Mouse (Mus musculus) ES-CJ7 (cell line): ENCODE measurements around the gene Cog5.

Experiments used
- DNase-seq: peaks from one replicate; pipeline ENCODE4 v3.0.0; 2011; ENCODE audit warnings: low read depth, low spot score

The Cog5 gene

DNA sequence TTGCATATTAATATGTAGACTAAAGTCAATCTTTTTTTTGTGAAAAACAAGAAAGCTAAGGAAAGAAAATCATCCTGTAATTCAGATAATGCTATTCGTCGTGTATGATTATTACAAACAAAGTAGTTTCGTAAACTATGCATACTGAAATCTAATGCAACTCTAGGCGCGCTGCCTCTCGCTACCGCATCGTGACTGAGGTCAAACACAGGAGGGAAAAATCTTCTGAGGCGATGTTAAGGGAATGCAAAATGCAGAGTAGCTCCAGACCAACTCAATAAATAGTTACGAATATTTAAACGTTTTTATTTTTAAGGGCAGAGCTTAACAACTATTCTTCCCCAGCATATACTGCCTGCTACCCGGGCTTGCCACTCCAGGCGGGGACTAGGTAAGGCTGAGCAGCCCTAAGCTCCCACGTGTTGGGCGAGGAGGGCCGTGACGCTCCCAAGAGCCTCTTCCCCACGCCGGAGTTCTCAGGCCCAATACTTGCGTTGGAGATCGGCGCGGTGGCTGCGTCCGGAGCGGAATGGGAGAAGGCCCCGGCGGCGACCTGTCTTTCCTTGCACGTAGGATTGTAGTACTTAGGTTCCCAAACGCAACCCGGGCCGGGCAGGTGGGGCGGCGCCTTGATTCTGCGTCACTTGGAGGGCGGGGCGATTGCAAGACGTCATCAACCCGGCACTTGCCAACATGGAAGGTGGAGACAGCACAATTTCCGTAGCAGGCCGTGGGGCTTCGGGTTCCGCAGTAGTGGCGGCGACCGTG is at the start of gene Cog5, which contains the start of gene Dus4l:
Cog5 (plus strand) TSS at position 673 of the 768 bp plus-strand sequence.
Dus4l (minus strand) TSS at position 630 of the 768 bp plus-strand sequence.
- DNase-seq = peak; percentile 94

DNA sequence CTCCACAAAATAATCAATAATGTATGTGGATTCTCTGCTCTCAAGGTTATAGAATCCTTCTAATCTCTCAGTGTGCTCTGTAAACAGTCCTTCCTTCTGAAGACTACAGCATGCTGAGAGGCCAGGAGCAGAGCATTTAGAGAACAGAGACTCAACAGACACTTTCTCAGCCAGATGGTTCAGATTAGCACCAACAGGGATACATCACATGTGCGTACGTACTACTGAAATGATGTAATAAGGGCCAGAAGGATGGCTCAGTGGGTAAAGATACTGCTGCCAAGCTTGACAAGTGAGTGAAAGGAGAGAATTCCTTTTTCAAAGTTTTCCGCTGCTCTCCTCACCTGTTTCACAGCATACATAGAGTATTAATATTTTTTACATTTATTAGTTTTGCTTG is 49.8 kb upstream of the Cog5 start:
- no peak for DNase-seq

DNA sequence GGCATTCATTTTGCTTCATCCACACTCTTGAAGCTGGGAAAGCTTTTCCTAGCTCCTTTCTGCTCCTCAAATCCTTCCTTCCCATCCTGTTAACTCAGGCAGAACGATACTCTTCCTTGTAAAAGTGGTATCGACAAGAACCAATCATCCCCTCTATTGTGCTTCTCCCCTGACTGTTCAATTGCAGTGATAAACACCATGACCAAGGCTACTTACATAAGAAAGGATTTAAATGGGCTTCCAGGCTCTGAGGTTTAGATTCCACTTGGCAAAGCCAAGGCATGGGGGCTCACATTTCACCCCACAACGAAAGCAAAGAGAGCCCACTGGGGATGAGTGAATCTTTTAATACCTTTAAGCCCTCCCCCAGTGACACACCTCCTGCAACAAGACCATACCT is 46.5 kb upstream of the Cog5 start:
- DNase-seq = peak; percentile 86

DNA sequence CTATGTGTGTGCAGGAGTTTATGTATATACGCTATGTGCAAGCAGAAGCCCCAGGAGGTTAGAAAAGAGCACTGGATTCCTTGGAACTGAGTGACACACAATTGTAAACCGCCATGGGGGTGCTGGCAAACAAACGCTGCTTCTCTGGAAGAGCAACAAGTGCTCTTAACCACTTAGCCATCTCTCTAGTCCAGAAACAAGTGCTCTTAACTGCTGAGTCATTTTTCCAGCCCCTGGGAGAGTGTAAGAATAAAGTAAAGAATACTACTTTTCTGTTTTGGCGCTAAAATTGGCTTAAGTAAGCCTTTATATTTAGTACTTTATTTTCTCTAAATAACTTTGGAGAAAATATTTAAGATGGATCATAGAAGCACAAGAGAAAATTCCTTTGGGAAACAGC is 41.3 kb upstream of the Cog5 start:
- no peak for DNase-seq

DNA sequence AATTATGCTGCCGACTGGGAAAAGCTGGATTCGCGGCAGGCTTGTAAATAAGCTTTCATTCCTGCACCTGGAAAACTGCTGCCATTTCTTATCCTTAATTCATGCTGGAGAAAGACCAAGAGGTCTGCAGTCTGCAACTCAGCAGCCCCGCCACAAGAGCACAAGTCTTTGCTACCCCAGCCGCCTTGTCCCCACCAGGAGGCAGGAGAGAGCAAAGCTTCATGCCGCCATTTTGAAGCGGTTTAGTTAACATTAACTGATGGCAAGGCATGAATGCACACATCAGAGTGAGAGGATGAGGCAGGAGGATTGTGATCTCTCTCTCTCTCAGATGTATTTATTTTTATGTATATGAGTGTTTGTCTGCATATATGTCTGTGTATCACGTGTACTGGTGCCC is 34.6 kb upstream of the Cog5 start:
- peak; percentile 60 for DNase-seq

DNA sequence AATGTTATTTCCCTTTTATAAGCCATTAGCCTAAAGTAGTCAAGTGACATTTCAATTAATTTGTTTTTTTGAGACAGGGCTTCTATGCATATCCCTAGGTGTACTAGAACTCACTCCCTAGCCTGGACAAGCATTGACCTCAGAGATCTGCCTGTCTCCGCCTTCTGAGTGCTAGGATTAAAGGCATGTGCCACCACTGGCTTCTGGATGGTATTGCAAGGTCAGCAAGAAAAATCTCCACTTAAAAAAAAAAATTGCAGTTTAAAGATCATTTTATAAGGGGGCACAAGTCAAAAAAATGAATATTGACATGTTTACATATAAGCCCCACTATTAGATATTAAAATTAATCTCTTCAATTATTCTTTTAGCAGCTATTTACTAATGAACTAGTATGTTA is 29.7 kb upstream of the Cog5 start:
- no peak for DNase-seq

DNA sequence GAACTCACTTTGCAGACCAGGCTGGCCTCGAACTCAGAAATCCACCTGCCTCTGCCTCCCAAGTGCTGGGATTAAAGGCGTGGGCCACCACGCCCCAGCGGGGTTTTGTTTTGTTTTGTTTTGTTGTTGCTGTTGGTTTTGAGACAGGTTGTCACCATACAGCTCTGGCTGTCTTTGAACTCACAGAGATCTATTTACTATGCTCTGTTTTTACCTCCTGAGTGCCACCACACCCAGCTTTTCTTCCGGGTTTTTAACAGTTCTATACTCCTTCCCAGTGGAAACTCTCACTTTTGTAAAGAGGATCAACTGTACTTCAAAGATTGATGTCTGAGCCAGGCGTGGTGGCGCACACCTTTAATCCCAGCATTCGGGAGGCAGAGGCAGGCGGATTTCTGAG is 26.3 kb upstream of the Cog5 start:
- peak; percentile 39 for DNase-seq

DNA sequence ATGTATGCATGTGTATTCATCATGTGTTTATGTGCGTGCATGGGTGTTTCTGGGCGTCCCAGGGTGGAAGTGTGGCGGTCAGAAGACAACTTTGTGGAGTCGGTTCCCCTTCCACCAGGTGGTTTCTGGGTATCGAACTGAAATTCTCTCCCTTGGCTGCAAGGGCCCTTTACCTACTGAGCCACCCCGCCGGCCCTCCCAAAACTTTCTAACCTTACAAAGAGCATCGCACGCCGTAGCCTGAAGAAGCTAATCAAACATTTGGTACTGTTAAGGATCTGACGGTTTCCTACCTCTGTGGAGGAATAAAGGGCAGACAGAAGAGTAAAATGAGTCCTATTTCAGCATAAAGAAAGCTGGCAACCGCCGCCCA is 20.7 kb upstream of the Cog5 start:
- peak; percentile 30 for DNase-seq

DNA sequence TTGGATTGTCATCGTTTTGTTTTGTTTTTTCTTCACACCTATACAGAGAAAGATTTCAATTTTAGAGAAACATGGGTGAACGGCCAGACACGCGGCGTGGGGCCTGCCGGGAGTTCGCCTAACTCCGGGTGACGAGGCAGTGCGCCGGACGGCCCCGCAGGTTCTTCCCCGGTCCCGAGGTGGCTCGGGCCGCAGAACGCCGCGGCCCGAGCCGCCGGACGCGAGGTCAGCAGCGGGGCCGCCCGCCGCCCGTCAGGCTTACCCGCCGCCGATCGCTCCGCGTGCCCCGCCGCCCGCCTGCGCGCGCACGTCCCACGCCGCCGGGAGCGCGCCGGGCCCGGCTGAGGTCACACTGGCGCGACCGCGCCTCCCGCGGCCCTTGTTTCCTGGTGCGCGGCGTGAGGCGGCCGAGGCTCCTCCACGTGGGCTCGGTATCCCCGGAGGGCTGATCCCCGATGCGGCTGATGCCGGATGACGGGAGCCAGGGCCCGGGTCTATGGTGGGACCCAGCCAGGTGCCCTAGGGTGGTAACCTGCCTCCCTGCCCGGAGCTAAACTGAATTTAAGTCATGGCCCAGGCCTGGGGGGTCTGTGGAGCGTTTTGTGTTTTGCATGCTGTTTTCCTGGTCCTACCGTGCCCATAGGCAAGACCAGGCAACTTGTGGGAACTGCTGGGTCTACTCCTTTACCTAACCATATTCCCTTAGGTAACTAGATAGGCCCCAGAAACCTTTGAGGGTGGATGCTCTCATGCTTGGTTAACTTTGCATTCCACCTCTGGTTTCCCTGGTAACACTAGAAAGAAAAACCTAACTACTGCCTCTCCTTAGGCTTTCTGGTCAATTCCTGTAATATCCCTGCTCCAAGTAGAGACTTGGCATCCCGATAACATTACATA is 20.1 kb upstream of the Cog5 start, which contains the start of gene Bcap29:
Bcap29 (minus strand) TSS at position 316 of the 897 bp plus-strand sequence.
- DNase-seq = peak; percentile 56

DNA sequence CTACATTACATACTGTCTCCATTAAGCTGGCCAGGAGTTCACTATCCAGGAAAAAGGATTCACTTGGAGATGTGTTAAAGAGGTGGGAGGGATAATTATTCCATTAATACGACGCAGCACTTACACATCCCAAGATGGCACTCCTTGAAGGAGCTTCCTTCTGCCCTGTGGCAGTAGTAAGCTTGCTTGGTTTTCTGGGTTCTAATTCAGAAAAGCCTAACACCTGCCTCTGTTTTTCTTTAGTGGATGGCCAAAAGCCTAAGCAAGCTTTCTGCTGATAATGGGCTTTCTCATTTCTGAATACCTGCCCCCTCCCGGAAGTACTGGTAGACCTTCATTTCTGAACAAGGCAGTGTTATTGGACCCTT is 19.4 kb upstream of the Cog5 start:
- DNase-seq = no peak

DNA sequence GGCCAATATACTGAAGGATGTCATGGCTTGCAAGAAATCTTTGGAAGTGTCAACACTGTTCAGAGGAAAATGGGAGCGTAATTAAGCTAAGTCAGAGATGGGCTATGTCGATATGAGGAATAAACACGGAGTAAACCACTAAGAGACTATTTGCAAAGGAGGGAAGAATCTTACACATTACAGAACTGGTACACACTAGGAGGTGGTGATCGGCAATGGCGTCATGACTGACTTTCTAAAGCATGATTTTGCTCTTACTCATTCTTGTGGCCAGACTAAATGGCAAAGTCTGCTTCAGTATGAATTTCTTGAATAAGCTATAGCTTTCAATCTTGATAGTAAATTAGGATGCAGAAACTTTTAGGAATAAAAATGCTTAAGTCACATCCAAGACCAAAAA is 1.1 kb upstream of the Cog5 start:
- no peak for DNase-seq

DNA sequence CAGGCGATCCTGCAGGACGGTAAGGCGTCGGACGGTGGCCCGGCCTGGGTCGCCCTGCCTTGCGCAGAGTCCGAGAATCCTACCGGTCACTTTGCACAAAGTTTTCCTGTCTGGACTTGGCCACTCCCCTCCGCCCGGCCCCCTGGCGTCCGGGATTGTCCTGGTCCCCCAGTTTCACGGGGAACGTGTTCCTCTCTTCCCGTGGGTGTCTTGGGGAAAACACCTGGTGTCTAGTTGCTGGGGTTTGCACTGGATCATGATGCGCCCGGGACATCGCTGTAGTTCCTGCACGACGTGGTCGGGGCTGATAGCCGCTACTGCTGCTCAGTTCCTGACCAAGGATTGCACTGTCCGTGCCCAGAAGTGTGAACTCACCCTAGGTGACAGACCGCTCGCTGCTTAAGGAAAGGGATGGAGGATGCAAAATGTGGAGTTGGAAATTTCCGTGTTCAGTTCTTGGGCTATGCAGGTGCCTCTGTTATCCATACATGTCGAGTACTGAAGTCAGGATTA is 352 bp downstream of the Cog5 start:
- no peak for DNase-seq

DNA sequence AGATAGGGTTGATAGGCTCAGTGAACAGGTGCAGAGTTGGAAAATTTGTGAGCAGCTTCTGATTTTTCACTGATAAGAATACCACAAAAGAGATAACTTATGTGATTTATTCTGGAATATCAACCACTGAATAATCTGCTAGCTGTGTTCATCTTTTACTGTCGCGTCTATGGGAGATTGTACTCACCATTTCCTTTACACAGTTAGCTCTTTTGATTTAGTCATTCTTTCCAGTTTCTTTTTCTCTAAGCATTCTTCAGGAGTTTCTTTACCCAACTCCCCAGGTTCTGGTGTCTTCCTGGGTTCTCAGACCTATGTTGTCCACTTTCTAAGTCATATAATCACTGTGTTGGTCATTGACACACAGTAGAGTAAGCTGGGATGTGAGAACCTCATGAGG is 2.2 kb downstream of the Cog5 start:
- no peak for DNase-seq

DNA sequence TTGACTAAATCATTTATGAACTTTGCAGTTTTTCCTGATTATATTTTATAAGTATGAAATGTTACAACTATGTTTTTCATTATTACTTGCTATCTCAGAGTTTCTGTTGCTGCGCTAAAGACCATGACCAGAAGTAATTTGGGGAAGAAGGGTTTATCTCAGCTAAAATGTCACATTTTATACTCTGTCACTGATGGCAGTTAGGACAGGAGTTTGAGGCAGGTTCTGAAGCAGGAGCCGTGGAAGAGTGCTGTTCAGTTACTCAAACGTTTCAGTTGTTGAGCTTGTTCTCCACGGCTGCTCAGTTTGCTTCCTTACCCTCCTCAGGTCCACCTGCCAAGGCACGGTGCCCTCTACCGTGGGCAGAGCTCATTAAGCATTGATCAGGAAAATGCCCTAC is 11.3 kb downstream of the Cog5 start:
- DNase-seq = no peak

DNA sequence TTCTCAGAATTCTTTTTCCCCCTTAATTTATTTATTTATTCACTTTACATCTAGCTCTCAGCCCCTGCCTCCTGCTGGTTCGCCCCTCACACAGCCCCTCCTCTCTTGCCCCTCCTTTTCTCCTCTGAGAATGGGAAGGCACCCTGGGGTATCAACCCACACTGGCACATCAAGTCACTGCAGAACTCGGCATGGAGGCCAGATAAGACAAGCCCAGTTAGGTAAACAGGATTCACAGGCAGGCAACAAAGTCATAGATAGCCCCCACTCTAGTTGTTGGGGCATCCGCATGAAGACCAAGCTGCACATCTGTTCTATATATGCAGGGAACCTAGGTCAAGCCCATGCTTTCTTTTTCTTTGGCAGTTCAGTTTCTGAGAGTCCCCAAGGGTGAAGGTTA is 12.5 kb downstream of the Cog5 start:
- no peak for DNase-seq

DNA sequence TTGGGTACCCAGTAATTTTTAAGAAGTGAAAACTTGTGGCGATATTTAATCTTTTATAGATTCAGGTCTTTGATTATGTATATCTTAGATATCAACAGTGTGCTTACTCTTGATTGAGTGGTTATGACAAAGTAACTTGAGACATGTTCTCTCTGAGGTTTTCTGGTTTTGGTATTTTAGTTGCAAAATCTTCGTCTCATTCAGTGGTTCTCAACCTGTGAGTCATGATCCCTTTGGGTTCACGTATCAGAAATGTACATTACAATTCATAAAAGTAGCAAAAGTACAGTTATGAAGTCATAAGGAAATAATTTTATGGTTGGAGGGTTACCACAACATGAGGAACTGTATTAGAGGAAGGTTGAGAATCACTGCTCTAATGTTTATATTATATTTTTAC is 32.0 kb downstream of the Cog5 start:
- no peak for DNase-seq

DNA sequence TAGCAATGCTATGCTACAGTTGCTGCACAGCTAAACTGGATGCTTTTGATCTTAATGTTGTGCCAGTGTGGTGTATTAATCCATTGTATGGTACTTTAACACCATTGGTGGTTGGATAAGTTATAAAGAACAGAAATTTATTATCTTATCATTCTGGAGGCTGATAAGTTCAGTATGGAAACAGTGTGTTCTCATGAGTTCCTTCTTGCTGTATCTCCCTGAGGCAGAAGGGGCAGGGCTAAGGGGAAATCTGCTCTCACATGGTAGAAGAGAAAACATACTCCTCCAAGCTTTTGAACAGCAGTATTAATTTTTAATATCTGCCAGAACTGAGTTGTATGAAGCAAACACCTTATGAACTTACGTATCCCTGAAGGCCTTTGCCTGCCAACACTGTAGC is 38.6 kb downstream of the Cog5 start:
- no peak for DNase-seq

DNA sequence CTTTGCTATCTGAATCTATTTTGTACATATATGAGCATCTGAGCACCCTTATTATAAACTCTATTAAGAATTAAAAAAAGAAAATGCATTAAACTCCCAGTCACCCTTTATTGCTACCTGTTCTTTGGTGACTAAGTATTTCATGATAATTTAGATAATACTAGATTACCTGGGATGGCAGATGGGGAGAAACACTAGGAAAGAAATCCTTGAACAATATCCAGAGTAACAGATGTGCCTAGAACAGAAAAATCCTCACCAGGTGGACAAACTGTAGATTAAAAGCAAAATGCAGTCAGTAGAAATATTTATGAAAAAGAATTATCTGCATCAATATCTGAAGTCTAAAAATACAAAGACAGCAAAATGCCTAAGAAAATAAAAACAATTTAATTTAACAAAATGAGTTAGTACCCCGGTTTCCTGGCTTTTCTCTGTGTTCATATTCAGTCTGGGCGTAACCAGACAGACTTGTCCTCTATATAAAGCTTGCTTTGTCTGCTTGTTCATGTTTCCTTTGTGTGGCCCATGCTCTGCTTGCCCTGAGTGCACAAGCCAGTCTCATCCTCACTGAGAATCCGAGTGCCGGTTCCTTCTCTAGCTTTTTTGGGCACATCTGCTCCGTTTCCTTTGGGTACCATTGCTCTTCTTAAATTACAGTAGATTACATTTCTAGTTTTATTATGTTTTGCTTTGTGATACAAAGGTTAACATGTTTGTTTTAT is 46.1 kb downstream of the Cog5 start:
- DNase-seq = no peak

DNA sequence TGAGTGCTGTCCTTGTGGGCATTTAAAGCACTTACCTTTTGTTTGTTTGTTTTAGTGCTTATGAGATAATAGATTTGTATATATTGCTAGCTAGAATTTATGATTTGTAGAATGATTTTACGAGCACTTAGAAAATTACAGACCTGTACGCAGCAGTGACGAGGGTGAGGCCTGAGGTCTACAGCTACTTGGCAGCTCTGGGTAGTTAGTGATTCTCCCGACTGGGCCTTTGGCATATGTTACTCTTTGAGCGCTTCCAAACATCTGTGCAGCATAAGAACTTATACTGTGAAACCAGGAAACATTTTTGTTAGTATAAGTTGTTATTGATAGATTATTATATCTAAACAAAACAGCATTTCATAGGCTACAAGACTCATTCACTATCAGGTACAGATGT is 46.7 kb downstream of the Cog5 start:
- no peak for DNase-seq

DNA sequence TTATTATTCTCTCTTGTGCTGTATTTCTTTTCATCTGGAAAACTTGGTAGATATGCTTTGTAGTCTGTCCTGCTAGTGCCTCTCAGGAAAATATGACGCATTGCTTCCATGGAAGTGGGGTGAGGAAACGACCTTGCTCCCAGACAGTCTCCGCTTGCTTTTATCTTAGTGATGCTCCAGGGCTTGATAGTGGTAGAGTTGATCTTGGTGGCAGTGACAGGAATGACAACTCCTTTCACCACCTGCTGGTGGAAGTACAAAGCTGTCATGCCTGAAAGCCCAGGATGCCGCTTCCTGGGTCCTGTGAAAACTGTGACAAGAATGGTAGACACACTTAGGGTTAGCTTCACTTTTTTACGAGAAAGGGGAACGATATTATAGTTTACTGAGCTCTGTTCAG is 49.2 kb downstream of the Cog5 start:
- DNase-seq = no peak

DNA sequence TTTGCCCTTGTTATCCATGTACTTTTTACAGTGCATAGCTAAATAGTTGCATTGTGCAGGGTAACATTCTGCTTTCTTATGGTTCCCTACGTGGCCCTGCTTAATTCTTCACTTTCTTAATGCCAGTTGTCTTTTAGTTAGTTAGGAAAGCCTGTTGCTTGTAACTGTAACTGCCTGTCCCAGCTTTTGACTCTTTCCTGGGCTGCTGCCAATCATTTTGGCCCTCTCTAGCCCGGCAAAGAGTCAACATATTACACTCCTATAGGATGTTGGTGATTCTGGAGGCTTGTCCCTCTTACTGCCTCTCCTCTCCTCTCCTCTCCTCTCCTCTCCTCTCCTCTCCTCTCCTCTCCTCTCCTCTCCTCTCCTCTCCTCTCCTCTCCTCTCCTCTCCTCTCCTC is 51.5 kb downstream of the Cog5 start:
- no peak for DNase-seq

DNA sequence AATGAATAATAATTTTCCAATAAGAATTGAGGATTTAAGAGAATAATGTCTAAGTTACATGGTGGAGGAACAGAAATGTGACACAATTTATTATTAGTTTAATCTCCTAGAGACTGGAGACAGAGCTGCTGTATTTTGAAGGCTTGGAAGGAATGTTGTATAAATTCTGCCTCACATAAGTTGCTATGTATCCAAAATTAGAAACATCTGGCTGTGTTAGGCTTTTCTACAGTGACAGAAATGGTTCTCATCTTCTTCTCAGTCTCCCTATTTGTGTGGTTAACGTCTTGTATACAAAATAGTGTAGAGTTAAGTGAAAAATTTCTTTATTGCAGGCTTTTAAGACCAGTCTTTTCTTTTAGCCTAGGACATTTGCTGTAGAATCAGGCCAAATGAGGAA is 52.9 kb downstream of the Cog5 start:
- DNase-seq = no peak
